Mouse (Mus musculus) adrenal gland, postnatal 25 days (tissue): ENCODE measurements around the gene Ncapg2. TPM values are rescaled to one million over a fixed set of nuclear protein-coding genes. Genes with fewer than 3 reads are reported as not detected.

ENCODE experiments used
- total RNA-seq: library from RNA; stranded (reverse); gene quantifications from 2 replicates; pipeline ENCODE4 v1.2.3, GENCODE M21; 2021

The Ncapg2 gene
- total RNA-seq, 1 experiment from 2014 or later, result 10.8 TPM

Other genes with a start within 250 kb of the Ncapg2 start
- 11.4 and 14.1 TPM in 2 replicates for gene Wdr60, start 142.4 kb upstream of the Ncapg2 start, total RNA-seq
- gene Gm11027, start 130.0 kb upstream of the Ncapg2 start, total RNA-seq, result not detected in 2 replicates
- gene Esyt2, start 124.2 kb upstream of the Ncapg2 start, total RNA-seq, result 60.9 and 71.7 TPM in 2 replicates
- gene Ptprn2, start 80.3 kb downstream of the Ncapg2 start, total RNA-seq, result 15.1 and 21.7 TPM in 2 replicates